Mouse (Mus musculus) Patski (cell line): ENCODE results near the gene BC051665. TPM values are rescaled to one million over a fixed set of nuclear protein-coding genes. Genes with fewer than 3 reads are reported as not detected.

Source experiments
- ATAC-seq: fragments of 100-300 bp; one replicate; pipeline ENCODE4 v1.8.0; 2021
- CTCF ChIA-PET: fragments of 350-600 bp; sonication (Branson Sonifier 250); formaldehyde crosslinking; loops from one replicate; lab custom pipeline; 2022; ENCODE audit warnings: inconsistent platforms; lab: Charles Lee
- POLR2A ChIA-PET: fragments of 350-600 bp; sonication (Branson Sonifier 250); formaldehyde crosslinking; loops from one replicate; lab custom pipeline; 2022; ENCODE audit warnings: antibody characterized with exemption, inconsistent platforms; lab: Charles Lee
- DNase-seq: peaks from one replicate; pipeline ENCODE4 v3.0.0-alpha.2; 2011; ENCODE audit warnings: low read depth, low spot score
- H3K27me3 ChIP-seq: fragments of 371-371 bp; one replicate; pipeline ENCODE4 v1.5.1; 2021
- CTCF ChIP-seq: fragments of 100-300 bp; IDR thresholded peaks from one replicate; pipeline ENCODE4 v1.5.1; 2021
- in situ Hi-C: fragments of 300-500 bp; cut with MboI; formaldehyde crosslinking; loops from 3 replicates; pipeline ENCODE4 v1.11.1; 2018; ENCODE audit warnings: low pct_unique_long_range_greater_than_20kb, mixed read lengths
- polyA plus RNA-seq: library from polyadenylated mRNA; unstranded; gene quantifications from one replicate; pipeline ENCODE4 v1.2.3, GENCODE M21; 2021

BC051665 gene
- polyA plus RNA-seq, 1 experiment from 2014 or later: not detected

- CTCF ChIA-PET: interaction anchor here (1.0 to 6.7 kb wide), 5 partner anchors 12 to 264 kb away, joined by 3 to 111 read pairs (median 50); partner anchors contain the start of gene Dapk1
- H3K27me3 ChIP-seq: no peaks in the 10 kb centered on the region
Observed at GRCm38 (mm10) chr13:60744736-60745135, 41.4 kb downstream of the BC051665 start.

GRCm38 (mm10) chr13:60744078-60744460 lies 42.1 kb downstream of the BC051665 start:
- ATAC-seq (peak; percentile 88), DNase-seq (no peak)
- ChIA-PET CTCF (interaction anchor here (0.9 to 6.7 kb wide), 5 partner anchors 40 to 264 kb away, joined by 3 to 111 read pairs (median 3); partner anchors contain the start of gene Dapk1), POLR2A (interaction anchor here (1.2 kb wide), 1 partner anchor 267 kb away, joined by 3 read pairs; no protein-coding TSS in a partner anchor)
- peak; percentile 90 for TF ChIP-seq CTCF
- no peaks in the 10 kb centered on the region for H3K27me3 ChIP-seq
- in situ Hi-C loops: loop anchor here (25.0 kb wide), 1 partner anchor 557 kb away; the partner anchor contains the start of gene Gas1

More at GRCm38 (mm10) chr13:60744736-60745135, 41.4 kb downstream of the BC051665 start:
- no peak for TF ChIP-seq CTCF
- DNase-seq (no peak), ATAC-seq (no peak)
- POLR2A ChIA-PET: no interaction called here
- in situ Hi-C loops: loop anchor here (5.0 to 25.0 kb wide), 3 partner anchors 267 to 902 kb away; partner anchors contain the start of gene Gas1

- ATAC-seq (no peak), DNase-seq (no peak)
- no peaks in the 10 kb centered on the region for H3K27me3 ChIP-seq
- in situ Hi-C loops: loop anchor here (25.0 kb wide), 1 partner anchor 556 kb away; the partner anchor contains the start of gene Gas1
- POLR2A ChIA-PET: interaction anchor here (1.2 kb wide), 1 partner anchor 267 kb away, joined by 3 read pairs; no protein-coding TSS in a partner anchor
- no peak for TF ChIP-seq CTCF
- CTCF ChIA-PET: interaction anchor here (0.9 to 6.7 kb wide), 5 partner anchors 40 to 263 kb away, joined by 3 to 111 read pairs (median 3); partner anchors contain the start of gene Dapk1
Observed at GRCm38 (mm10) chr13:60743381-60744077, 42.6 kb downstream of the BC051665 start.

- ChIA-PET CTCF (interaction anchor here (5.1 kb wide), 1 partner anchor 140 kb away, joined by 55 read pairs; the partner anchor contains the start of gene Dapk1), POLR2A (no interaction called here)
- H3K27me3 ChIP-seq: no peaks in the 10 kb centered on the region
- TF ChIP-seq CTCF: no peak
- in situ Hi-C loops: loop anchor here (25.0 kb wide), 1 partner anchor 555 kb away; the partner anchor contains the start of gene Gas1
- DNase-seq: no peak
- ATAC-seq: no peak
Observed at GRCm38 (mm10) chr13:60742611-60743010, 43.6 kb downstream of the BC051665 start.

GRCm38 (mm10) chr13:60740248-60740647 lies 45.9 kb downstream of the BC051665 start:
- no peaks in the 10 kb centered on the region for H3K27me3 ChIP-seq
- in situ Hi-C loops: loop anchor here (25.0 kb wide), 1 partner anchor 553 kb away; the partner anchor contains the start of gene Gas1
- peak; percentile 36 for TF ChIP-seq CTCF
- CTCF ChIA-PET: interaction anchor here (1.6 to 7.3 kb wide), 4 partner anchors 8 to 259 kb away, joined by 4 to 86 read pairs (median 24); partner anchors contain the start of gene Dapk1
- ATAC-seq: no peak
- POLR2A ChIA-PET: no interaction called here
- DNase-seq: no peak

- ChIA-PET CTCF (interaction anchor here (0.7 to 7.3 kb wide), 17 partner anchors 10 to 272 kb away, joined by 3 to 86 read pairs (median 4); partner anchors contain the start of gene Dapk1), POLR2A (interaction anchor here (0.5 to 1.8 kb wide), 4 partner anchors 81 to 795 kb away, joined by 3 to 10 read pairs (median 3); partner anchors contain the start of gene Dapk1)
- DNase-seq (no peak), ATAC-seq (peak; percentile 52)
- in situ Hi-C loops: loop anchor here (5.0 to 25.0 kb wide), 3 partner anchors 41 to 551 kb away; partner anchors contain the start of genes Dapk1 and Gas1
- TF ChIP-seq CTCF: peak; percentile 90
- no peaks in the 10 kb centered on the region for H3K27me3 ChIP-seq
Observed at GRCm38 (mm10) chr13:60738429-60738828, 47.7 kb downstream of the BC051665 start.

- in situ Hi-C loops: loop anchor here (5.0 to 25.0 kb wide), 3 partner anchors 40 to 550 kb away; partner anchors contain the start of genes Dapk1 and Gas1
- TF ChIP-seq CTCF: no peak
- CTCF ChIA-PET: interaction anchor here (1.0 to 7.3 kb wide), 6 partner anchors 11 to 257 kb away, joined by 3 to 86 read pairs (median 5); partner anchors contain the start of gene Dapk1
- H3K27me3 ChIP-seq: no peaks in the 10 kb centered on the region
- ATAC-seq (peak; percentile 37), DNase-seq (no peak)
- POLR2A ChIA-PET: interaction anchor here (0.5 to 1.8 kb wide), 3 partner anchors 81 to 1094 kb away, joined by 3 to 10 read pairs (median 3); partner anchors contain the start of gene Dapk1
Observed at GRCm38 (mm10) chr13:60737632-60738324, 48.4 kb downstream of the BC051665 start.

- no peaks in the 10 kb centered on the region for H3K27me3 ChIP-seq
- ATAC-seq (peak; percentile 87), DNase-seq (peak; percentile 85)
- TF ChIP-seq CTCF: no peak
- ChIA-PET CTCF (interaction anchor here (1.0 to 7.3 kb wide), 9 partner anchors 10 to 256 kb away, joined by 3 to 86 read pairs (median 5); partner anchors contain the start of gene Dapk1), POLR2A (interaction anchor here (0.6 to 0.8 kb wide), 2 partner anchors 281 to 1092 kb away, joined by 3 read pairs; no protein-coding TSS in a partner anchor)
- in situ Hi-C loops: loop anchor here (5.0 to 25.0 kb wide), 3 partner anchors 39 to 549 kb away; partner anchors contain the start of genes Dapk1 and Gas1
Observed at GRCm38 (mm10) chr13:60736421-60737105, 49.6 kb downstream of the BC051665 start.

GRCm38 (mm10) chr13:60735306-60735705 lies 50.9 kb downstream of the BC051665 start:
- POLR2A ChIA-PET: no interaction called here
- in situ Hi-C loops: loop anchor here (5.0 to 25.0 kb wide), 3 partner anchors 38 to 548 kb away; partner anchors contain the start of genes Dapk1 and Gas1

More at GRCm38 (mm10) chr13:60735306-60735705, 50.9 kb downstream of the BC051665 start:
- ATAC-seq (no peak), DNase-seq (no peak)
- CTCF ChIA-PET: interaction anchor here (1.0 to 7.3 kb wide), 3 partner anchors 41 to 254 kb away, joined by 3 to 86 read pairs (median 4); no protein-coding TSS in a partner anchor
- no peak for TF ChIP-seq CTCF
- H3K27me3 ChIP-seq: no peaks in the 10 kb centered on the region

Other genes starting within 250 kb of the BC051665 start
- 38.8 TPM for gene Dapk1, start 184.4 kb downstream of the BC051665 start, polyA plus RNA-seq
- gene Ctsll3, start 16.5 kb upstream of the BC051665 start, polyA plus RNA-seq: not detected
- 0.33 TPM for gene 4930486L24Rik, start 78.1 kb upstream of the BC051665 start, polyA plus RNA-seq
- not detected for gene Gm49392, start 110.5 kb upstream of the BC051665 start, polyA plus RNA-seq
- 1.4 TPM for gene Ctla2b, start 111.1 kb upstream of the BC051665 start, polyA plus RNA-seq
- gene Tpbpb, start 118.5 kb upstream of the BC051665 start, polyA plus RNA-seq: not detected
- 0.15 TPM for gene Gm49393, start 149.2 kb upstream of the BC051665 start, polyA plus RNA-seq
- 0.32 TPM for gene Gm49391, start 150.2 kb upstream of the BC051665 start, polyA plus RNA-seq
- 4.9 TPM for gene Ctla2a, start 150.3 kb upstream of the BC051665 start, polyA plus RNA-seq
- not detected for gene Tpbpa, start 155.6 kb upstream of the BC051665 start, polyA plus RNA-seq
- not detected for gene Ctsj, start 219.6 kb upstream of the BC051665 start, polyA plus RNA-seq